Mouse (Mus musculus): ENCODE data around the gene Mmp23. TPM values are rescaled to one million over a fixed set of nuclear protein-coding genes. Genes with fewer than 3 reads are reported as not detected.

Gene Mmp23
- polyA plus RNA-seq, 1 experiment from 2014 or later: 4.3 TPM

DNA sequence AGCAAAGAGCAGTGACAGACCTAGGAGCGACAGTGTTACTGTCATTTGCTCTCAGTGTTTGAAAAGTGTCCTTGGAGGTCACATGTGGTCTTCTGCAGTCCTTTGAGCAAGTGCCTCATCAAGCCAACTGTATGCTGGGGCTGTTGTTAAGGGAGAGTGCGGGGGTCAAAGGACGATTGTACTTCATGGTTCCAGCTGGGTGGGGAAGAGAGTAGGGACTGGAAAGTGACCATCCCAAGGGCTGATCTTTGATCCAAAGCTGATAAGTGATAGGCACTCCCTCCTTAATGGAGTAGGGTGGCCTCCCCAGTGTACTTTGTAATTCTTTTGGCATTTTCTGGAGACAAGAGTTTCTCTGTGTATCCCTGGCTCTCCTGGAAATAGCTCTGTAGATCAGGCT, 41.3 kb downstream of the Mmp23 start:
- WGBS: 92% methylated on average over 3 of the region's 3 CpGs
- peaks cover 62% of the 10 kb centered on the region for H3K36me3 ChIP-seq
- ATAC-seq (ENCODE audit: low FRiP score, low read depth): no peak

DNA sequence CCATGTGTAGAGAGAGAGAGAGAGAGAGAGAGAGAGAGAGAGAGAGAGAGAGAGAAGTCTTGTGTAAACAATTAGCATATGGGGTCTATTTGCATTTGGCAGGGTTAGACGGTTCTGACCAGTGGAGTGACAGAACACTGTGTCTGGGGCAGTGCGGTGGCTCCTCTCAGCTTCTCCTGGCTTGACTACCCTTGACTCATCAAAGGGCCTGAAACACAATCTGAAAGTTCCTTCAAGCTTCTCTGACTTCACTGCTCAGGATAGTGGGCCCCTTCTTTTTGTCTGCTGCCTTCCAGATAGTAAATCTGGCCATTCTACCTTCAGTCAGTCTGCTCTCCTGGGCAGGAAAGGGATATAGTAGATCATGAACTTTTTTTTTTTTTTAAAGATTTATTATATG, 46.4 kb downstream of the Mmp23 start:
- Histone ChIP-seq H3K9ac (no peak overlapping the region), H3K4me3 (no peak overlapping the region), H3K4me2 (replicated peaks) (no peak overlapping the region), H3K9me3 (no peaks in the 10 kb centered on the region), H3K27me3 (replicated peaks) (no peaks in the 10 kb centered on the region), H3K27ac (no peak overlapping the region), H3K4me1 (peaks cover 9% of the 10 kb centered on the region; the same call in 1 of the 2 replicates), H3K36me3 (peaks cover 27% of the 10 kb centered on the region)
- WGBS: 75% methylated on average over 2 of the region's 2 CpGs
- ATAC-seq (ENCODE audit: low FRiP score, low read depth): no peak

More for the DNA sequence above, 41.3 kb downstream of the Mmp23 start:
- Histone ChIP-seq H3K9ac (no peak overlapping the region), H3K9me3 (no peaks in the 10 kb centered on the region), H3K4me3 (no peak overlapping the region), H3K4me1 (no peaks in the 10 kb centered on the region), H3K27ac (no peak overlapping the region), H3K4me2 (replicated peaks) (no peak overlapping the region), H3K27me3 (replicated peaks) (no peaks in the 10 kb centered on the region)

DNA sequence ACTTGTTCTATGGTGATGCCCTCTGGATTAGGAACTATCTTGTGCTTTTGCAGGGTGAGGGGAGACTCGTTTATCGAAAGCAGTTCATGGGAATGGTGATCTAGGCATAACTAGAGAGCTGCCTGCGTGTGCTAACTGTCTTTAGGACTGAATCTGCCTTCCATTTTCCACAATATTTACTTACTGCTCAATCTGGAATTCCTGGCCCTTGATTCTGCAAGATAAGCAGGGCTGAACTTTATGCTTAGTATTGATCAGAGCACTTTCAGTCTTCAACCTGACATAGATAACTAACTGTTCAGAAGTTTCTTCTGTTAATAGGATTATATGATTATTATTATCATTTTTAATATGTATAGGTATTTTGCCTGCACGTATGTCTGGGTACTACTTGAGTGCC, 48.1 kb downstream of the Mmp23 start:
- H3K36me3 ChIP-seq: peaks cover 16% of the 10 kb centered on the region
- H3K4me3 ChIP-seq: no peak overlapping the region
- peaks cover 9% of the 10 kb centered on the region; the same call in 1 of the 2 replicates for H3K4me1 ChIP-seq
- no peak overlapping the region for H3K27ac ChIP-seq
- no peaks in the 10 kb centered on the region for H3K9me3 ChIP-seq
- H3K27me3 ChIP-seq (replicated peaks): no peaks in the 10 kb centered on the region
- WGBS: 97% methylated on average over 4 of the region's 4 CpGs
- ATAC-seq (ENCODE audit: low FRiP score, low read depth): no peak
- H3K4me2 ChIP-seq (replicated peaks): no peak overlapping the region
- H3K9ac ChIP-seq: no peak overlapping the region

DNA sequence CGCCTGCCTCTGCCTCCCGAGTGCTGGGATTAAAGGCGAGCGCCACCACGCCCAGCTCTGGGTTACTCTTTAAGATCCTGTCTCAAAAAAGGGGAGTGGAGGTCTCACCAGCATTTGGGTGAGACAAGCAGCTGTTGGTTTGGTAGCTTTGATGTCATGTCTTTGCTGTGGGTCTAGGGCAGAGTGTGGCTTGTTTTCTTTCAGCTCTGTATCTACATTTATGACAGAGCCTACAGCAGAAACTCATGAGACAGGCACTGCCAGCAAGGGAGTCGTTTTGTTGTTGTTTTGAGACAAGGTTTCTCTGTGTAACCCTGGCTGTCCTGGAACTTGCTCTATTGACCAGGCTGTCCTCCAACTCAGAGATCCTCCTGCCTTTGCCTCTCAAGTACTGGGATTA, 49.4 kb downstream of the Mmp23 start:
- 95% methylated on average over 6 of the region's 6 CpGs for WGBS
- Histone ChIP-seq H3K27ac (no peak overlapping the region), H3K4me1 (peaks cover 9% of the 10 kb centered on the region; the same call in 1 of the 2 replicates), H3K9ac (no peak overlapping the region), H3K9me3 (no peaks in the 10 kb centered on the region), H3K4me2 (replicated peaks) (no peak overlapping the region), H3K4me3 (no peak overlapping the region), H3K36me3 (peaks cover 8% of the 10 kb centered on the region; the same call in 1 of the 2 replicates), H3K27me3 (replicated peaks) (no peaks in the 10 kb centered on the region)
- no peak for ATAC-seq (ENCODE audit: low FRiP score, low read depth)

DNA sequence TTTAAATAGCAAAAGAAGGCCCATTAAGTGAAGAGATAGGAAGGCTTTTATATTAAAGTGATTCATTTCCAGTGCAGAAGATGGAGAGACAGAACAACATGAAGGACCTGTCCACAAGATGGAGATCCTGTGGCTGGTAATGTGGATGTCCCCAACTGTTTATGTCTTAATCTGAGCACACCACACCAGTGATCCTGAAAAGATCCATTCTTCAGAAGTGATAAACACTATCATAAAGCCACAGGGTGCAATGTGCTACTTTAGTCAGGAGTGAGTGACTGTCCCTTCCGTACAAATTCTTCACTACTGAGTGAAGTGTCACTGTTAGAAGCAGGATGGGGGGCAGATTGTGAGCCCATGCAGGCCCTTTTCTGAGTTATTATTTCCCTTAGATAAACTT, 50.4 kb downstream of the Mmp23 start:
- WGBS: 78% methylated on average over 1 of the region's 1 CpGs
- Histone ChIP-seq H3K36me3 (peaks cover 8% of the 10 kb centered on the region; the same call in 1 of the 2 replicates), H3K9me3 (no peaks in the 10 kb centered on the region), H3K27ac (no peak overlapping the region), H3K4me3 (no peak overlapping the region), H3K27me3 (replicated peaks) (no peaks in the 10 kb centered on the region), H3K4me2 (replicated peaks) (peak overlapping the region; percentile 95), H3K9ac (peak overlapping the region; percentile 97; the same call in 1 of the 2 replicates), H3K4me1 (peaks cover 9% of the 10 kb centered on the region; the same call in 1 of the 2 replicates)
- no peak for ATAC-seq (ENCODE audit: low FRiP score, low read depth)

DNA sequence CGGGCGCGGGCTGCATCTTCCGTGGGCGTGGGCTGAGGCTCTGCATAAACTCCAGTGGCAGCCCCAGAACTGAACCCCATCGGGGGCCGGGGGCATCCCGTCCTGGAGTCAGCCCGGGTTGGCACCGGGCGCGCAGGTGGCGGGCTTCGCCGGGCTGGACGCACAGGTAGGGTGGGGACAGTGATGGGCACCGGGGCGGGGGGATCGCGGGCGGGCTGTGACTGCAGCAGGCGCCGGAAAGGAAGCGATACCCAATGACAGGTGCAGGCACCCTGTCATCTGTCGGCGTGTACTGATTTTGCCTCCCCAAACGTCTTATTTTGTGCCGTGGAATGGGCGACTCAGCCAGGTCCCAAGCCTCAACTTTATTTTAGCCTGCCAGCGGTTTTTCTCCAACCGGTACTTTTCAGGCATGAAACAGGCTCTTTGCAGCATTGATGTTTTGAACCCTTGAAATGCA, 51.2 kb downstream of the Mmp23 start:
- Histone ChIP-seq H3K4me3 (peak overlapping the region; percentile 98), H3K27ac (peak overlapping the region; percentile 97), H3K4me2 (replicated peaks) (peak overlapping the region; percentile 95), H3K4me1 (peaks cover 9% of the 10 kb centered on the region; the same call in 1 of the 2 replicates), H3K9me3 (no peaks in the 10 kb centered on the region), H3K9ac (peak overlapping the region; percentile 97), H3K36me3 (peaks cover 8% of the 10 kb centered on the region; the same call in 1 of the 2 replicates), H3K27me3 (replicated peaks) (no peaks in the 10 kb centered on the region)
- ATAC-seq (ENCODE audit: low FRiP score, low read depth): peak; percentile 42
- 3% methylated on average over 30 of the region's 31 CpGs for WGBS

DNA sequence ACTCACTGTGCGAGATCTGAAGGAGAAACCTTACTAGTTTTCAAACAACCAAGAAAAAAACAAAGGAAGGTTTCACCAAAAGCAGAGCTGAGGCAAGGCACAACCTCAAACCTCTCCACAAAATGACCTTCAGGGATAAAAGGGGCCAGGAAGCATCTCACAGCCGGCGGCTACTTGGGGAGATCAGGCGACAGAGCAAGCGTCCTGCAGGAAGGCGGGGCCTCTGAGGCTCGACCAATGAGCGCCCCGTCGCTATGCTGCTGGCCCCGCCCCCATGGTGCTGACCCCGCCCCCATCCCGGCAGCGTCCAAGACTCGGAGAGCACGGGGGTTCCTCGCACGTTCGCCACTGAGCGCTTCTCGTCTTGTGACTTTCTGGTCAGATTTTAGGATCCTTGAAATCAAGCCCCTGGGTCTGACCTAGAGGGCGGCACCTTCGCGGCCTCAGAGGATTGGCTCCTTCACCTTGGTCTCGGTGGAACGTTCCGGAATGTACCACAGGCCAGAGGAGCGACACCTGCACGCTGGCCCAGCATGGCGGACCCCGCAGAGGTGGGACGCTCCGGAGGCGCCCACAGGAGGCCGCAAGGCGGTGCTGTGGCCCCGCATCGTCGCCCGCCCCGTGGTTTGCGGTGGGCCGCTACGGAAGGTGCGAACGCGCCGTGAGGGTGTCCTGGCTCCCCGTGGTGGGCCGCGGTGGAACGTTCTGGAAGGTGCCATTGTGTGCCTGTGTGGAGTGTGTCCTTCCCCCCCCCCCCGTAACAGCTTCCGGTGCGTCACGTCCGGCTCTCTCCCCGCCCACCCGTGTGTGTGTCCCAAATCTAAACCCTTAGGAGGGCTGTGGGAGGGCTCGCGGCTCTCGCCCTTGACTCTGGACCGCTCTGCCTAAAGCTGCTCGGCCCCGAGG, 51.8 kb downstream of the Mmp23 start, which contains the start of gene Slc35e2:
TSS of gene Slc35e2 (plus strand) at position 326 of the 906 bp plus-strand sequence.
- Histone ChIP-seq H3K9me3 (no peaks in the 10 kb centered on the region), H3K27me3 (replicated peaks) (no peaks in the 10 kb centered on the region), H3K27ac (peak within 1 kb of the TSS; percentile 97), H3K4me2 (replicated peaks) (peak within 1 kb of the TSS; percentile 95), H3K36me3 (peaks cover 8% of the 10 kb centered on the region; the same call in 1 of the 2 replicates), H3K4me1 (peaks cover 9% of the 10 kb centered on the region; the same call in 1 of the 2 replicates), H3K9ac (peak within 1 kb of the TSS; percentile 97), H3K4me3 (peak within 1 kb of the TSS; percentile 98)
- ATAC-seq (ENCODE audit: low FRiP score, low read depth): peak; percentile 97
- WGBS: under 1% methylated on average over 61 of the region's 65 CpGs

Other genes with a start within 250 kb of the Mmp23 start
- gene Cfap74, start 244.2 kb downstream of the Mmp23 start, polyA plus RNA-seq (2016; fragmentation: Nextera tagmentation; extraction: Ambion mirVana): 4.0 and 4.7 TPM in 2 replicates
- gene Tmem52, start 184.3 kb downstream of the Mmp23 start, polyA plus RNA-seq (2016; fragmentation: Nextera tagmentation; extraction: Ambion mirVana): not detected in 2 replicates
- 762 and 837 TPM in 2 replicates for gene Gnb1, start 162.0 kb downstream of the Mmp23 start, polyA plus RNA-seq (2016; fragmentation: Nextera tagmentation; extraction: Ambion mirVana)
- gene Nadk, start 91.0 kb downstream of the Mmp23 start, polyA plus RNA-seq (2016; fragmentation: Nextera tagmentation; extraction: Ambion mirVana): 86.9 and 88.2 TPM in 2 replicates
- gene Slc35e2, start 52.0 kb downstream of the Mmp23 start, polyA plus RNA-seq (2016; fragmentation: Nextera tagmentation; extraction: Ambion mirVana): 16.2 and 16.7 TPM in 2 replicates
- gene Cdk11b, start 28.5 kb downstream of the Mmp23 start, polyA plus RNA-seq (2016; fragmentation: Nextera tagmentation; extraction: Ambion mirVana): 76.8 and 79.5 TPM in 2 replicates
- not detected in 2 replicates for gene Gm10563, start 8.0 kb downstream of the Mmp23 start, polyA plus RNA-seq (2016; fragmentation: Nextera tagmentation; extraction: Ambion mirVana)
- gene Mib2, start 15.8 kb upstream of the Mmp23 start, polyA plus RNA-seq (2016; fragmentation: Nextera tagmentation; extraction: Ambion mirVana): 33.8 and 38.1 TPM in 2 replicates
- gene Fndc10, start 41.0 kb upstream of the Mmp23 start, polyA plus RNA-seq (2016; fragmentation: Nextera tagmentation; extraction: Ambion mirVana): 10.6 and 11.6 TPM in 2 replicates
- gene Ssu72, start 51.4 kb upstream of the Mmp23 start, polyA plus RNA-seq (2016; fragmentation: Nextera tagmentation; extraction: Ambion mirVana): 151 and 160 TPM in 2 replicates
- gene Tmem240, start 81.4 kb upstream of the Mmp23 start, polyA plus RNA-seq (2016; fragmentation: Nextera tagmentation; extraction: Ambion mirVana): 6.2 and 6.5 TPM in 2 replicates
- gene Atad3a, start 107.7 kb upstream of the Mmp23 start, polyA plus RNA-seq (2016; fragmentation: Nextera tagmentation; extraction: Ambion mirVana): 85.2 and 90.7 TPM in 2 replicates
- gene Vwa1, start 121.3 kb upstream of the Mmp23 start, polyA plus RNA-seq (2016; fragmentation: Nextera tagmentation; extraction: Ambion mirVana): 16.6 and 17.9 TPM in 2 replicates
- 0.56 and 0.86 TPM in 2 replicates for gene Tmem88b, start 132.5 kb upstream of the Mmp23 start, polyA plus RNA-seq (2016; fragmentation: Nextera tagmentation; extraction: Ambion mirVana)
- gene Ankrd65, start 137.1 kb upstream of the Mmp23 start, polyA plus RNA-seq (2016; fragmentation: Nextera tagmentation; extraction: Ambion mirVana): not detected in 2 replicates
- gene Mrpl20, start 149.5 kb upstream of the Mmp23 start, polyA plus RNA-seq (2016; fragmentation: Nextera tagmentation; extraction: Ambion mirVana): 226 and 242 TPM in 2 replicates
- gene Ccnl2, start 159.1 kb upstream of the Mmp23 start, polyA plus RNA-seq (2016; fragmentation: Nextera tagmentation; extraction: Ambion mirVana): 203 and 204 TPM in 2 replicates
- 142 and 144 TPM in 2 replicates for gene Aurkaip1, start 177.9 kb upstream of the Mmp23 start, polyA plus RNA-seq (2016; fragmentation: Nextera tagmentation; extraction: Ambion mirVana)
- 26.7 and 27.1 TPM in 2 replicates for gene Mxra8, start 186.3 kb upstream of the Mmp23 start, polyA plus RNA-seq (2016; fragmentation: Nextera tagmentation; extraction: Ambion mirVana)
- gene Dvl1, start 194.0 kb upstream of the Mmp23 start, polyA plus RNA-seq (2016; fragmentation: Nextera tagmentation; extraction: Ambion mirVana): 26.2 and 32.1 TPM in 2 replicates
- 0.28 and 0.56 TPM in 2 replicates for gene Tas1r3, start 210.0 kb upstream of the Mmp23 start, polyA plus RNA-seq (2016; fragmentation: Nextera tagmentation; extraction: Ambion mirVana)
- 19.5 and 22.1 TPM in 2 replicates for gene Cptp, start 216.1 kb upstream of the Mmp23 start, polyA plus RNA-seq (2016; fragmentation: Nextera tagmentation; extraction: Ambion mirVana)
- 77.0 TPM in 2 replicates for gene Ints11, start 216.2 kb upstream of the Mmp23 start, polyA plus RNA-seq (2016; fragmentation: Nextera tagmentation; extraction: Ambion mirVana)
- gene Pusl1, start 238.4 kb upstream of the Mmp23 start, polyA plus RNA-seq (2016; fragmentation: Nextera tagmentation; extraction: Ambion mirVana): 46.6 and 52.0 TPM in 2 replicates
- 65.5 and 68.0 TPM in 2 replicates for gene Acap3, start 238.4 kb upstream of the Mmp23 start, polyA plus RNA-seq (2016; fragmentation: Nextera tagmentation; extraction: Ambion mirVana)